Mouse (Mus musculus) stomach, postnatal 0 days (tissue): ENCODE results near the gene Vmn1r178.

Source experiments
- CTCF ChIP-seq: IDR thresholded peaks from 2 replicates; pipeline ENCODE4 v1.5.1; 2016; ENCODE audit warnings: antibody characterized with exemption, low read depth, mild to moderate bottlenecking, moderate library complexity
- EP300 ChIP-seq: optimal IDR thresholded peaks from 2 replicates; pipeline ENCODE3; 2016; ENCODE audit warnings: antibody characterized with exemption

GRCm38 (mm10) chr7:23926678-23927077 lies 34.9 kb downstream of the Vmn1r178 start, which contains the start of gene Vmn1r179:
- TF ChIP-seq CTCF: no peak
- TF ChIP-seq EP300: no peak
